Mouse (Mus musculus): ENCODE results near the gene Afg3l1.

- no peak for TF ChIP-seq CTCF (IDR thresholded peaks at IDR 0.05; ENCODE audit: control insufficient read depth, insufficient read depth, low read length)
- TF ChIP-seq POLR2A (IDR thresholded peaks at IDR 0.05; ENCODE audit: borderline replicate concordance, control insufficient read depth, low read depth, low read length): no peak
Measured at GRCm38 (mm10) chr8:123505695-123506094, 28.0 kb downstream of the Afg3l1 start.

Data from bone marrow, adult 2 months (tissue).